Mouse (Mus musculus) midbrain, postnatal 0 days (tissue): Measurements from ENCODE around the gene Kcnip2. TPM values are rescaled to one million over a fixed set of nuclear protein-coding genes. Genes with fewer than 3 reads are reported as not detected.
A peak's percentile ranks its signal among the peaks of the same experiment; 100 is the strongest.

Source experiments
- ATAC-seq: fragments of 200-750 bp; cut with Nextera tagmentation; 2 replicates; pipeline ENCODE4 v1.8.0; 2017; ENCODE audit warnings: moderate number of reproducible peaks, mild to moderate bottlenecking, moderate TSS enrichment, moderate library complexity; ENCODE audit not compliant: low FRiP score
- DNase-seq: peaks from one replicate; pipeline ENCODE4 v3.0.0-alpha.2; 2015; ENCODE audit warnings: low spot score
- H3K27ac ChIP-seq: fragments of 300-500 bp; sonication (generic); 2 replicates; pipeline ENCODE4 v1.5.1; 2014; ENCODE audit warnings: low read depth, mild to moderate bottlenecking, low read length, mixed read lengths
- H3K27me3 ChIP-seq: fragments of 300-500 bp; sonication (generic); 2 replicates; pipeline ENCODE4 v1.6.1; 2014; ENCODE audit warnings: low read length, control low read depth, mixed read lengths; ENCODE audit not compliant: insufficient read depth
- H3K36me3 ChIP-seq: fragments of 300-500 bp; sonication (generic); 2 replicates; pipeline ENCODE4 v1.6.1; 2014; ENCODE audit warnings: low read length, control low read depth, mixed read lengths; ENCODE audit not compliant: insufficient read depth
- H3K4me1 ChIP-seq: fragments of 300-500 bp; sonication (generic); 2 replicates; pipeline ENCODE4 v1.6.1; 2014; ENCODE audit warnings: mild to moderate bottlenecking, control low read depth, antibody characterized with exemption, low read length, mixed read lengths; ENCODE audit not compliant: insufficient read depth
- H3K4me2 ChIP-seq: fragments of 300-500 bp; sonication (generic); 2 replicates; pipeline ENCODE4 v1.6.1; 2014; ENCODE audit warnings: low read depth, mild to moderate bottlenecking, low read length, mixed read lengths; ENCODE audit not compliant: poor library complexity, severe bottlenecking
- H3K4me3 ChIP-seq: fragments of 300-500 bp; sonication (generic); 2 replicates; pipeline ENCODE4 v1.5.1; 2014; ENCODE audit warnings: low read depth, mild to moderate bottlenecking, low read length, moderate library complexity
- H3K9ac ChIP-seq: fragments of 300-500 bp; sonication (generic); replicated peaks from 2 replicates; pipeline ENCODE4 v1.6.1; 2014; ENCODE audit warnings: mild to moderate bottlenecking, low read length, moderate library complexity, mixed read lengths; ENCODE audit not compliant: poor library complexity, severe bottlenecking
- H3K9me3 ChIP-seq: fragments of 300-500 bp; sonication (generic); 2 replicates; pipeline ENCODE4 v1.6.1; 2016; ENCODE audit warnings: low read length, control low read depth
- CTCF ChIP-seq: IDR thresholded peaks from 2 replicates; pipeline ENCODE4 v1.5.1; 2016; ENCODE audit warnings: antibody characterized with exemption, mild to moderate bottlenecking
- WGBS: fragments of 180-500 bp; shearing (Covaris S2); extraction: QIAGEN DNeasy Blood & Tissue Kit; methylation state at CpG from one replicate; pipeline ENCODE4 v1.1.7; 2014; 5-methylcytosine and 5-hydroxymethylcytosine counted together
- polyA plus RNA-seq: library from polyadenylated mRNA; unstranded; fragments of >200 nt; fragmentation: Nextera tagmentation; extraction: Ambion mirVana; gene quantifications from 2 replicates; pipeline ENCODE4 v1.2.1, GENCODE M21; 2015
- total RNA-seq: library from RNA; depleted of rRNA; stranded (reverse); fragments of >200 nt; gene quantifications from 2 replicates; pipeline ENCODE4 v1.2.3, GENCODE M21; 2014

Kcnip2 gene
- total and polyA plus RNA-seq, 2 experiments from 2014 or later, result 14.2 to 21.2 TPM

- no peak for ATAC-seq
- no peak for TF ChIP-seq CTCF
- Histone ChIP-seq H3K4me3 (no peak overlapping the region), H3K9me3 (no peaks in the 10 kb centered on the region), H3K4me2 (no peak overlapping the region), H3K9ac (no peak overlapping the region), H3K36me3 (no peaks in the 10 kb centered on the region), H3K27me3 (no peaks in the 10 kb centered on the region), H3K4me1 (peaks cover 7% of the 10 kb centered on the region; the same call in 1 of the 2 replicates), H3K27ac (no peak overlapping the region)
- DNase-seq, result no peak
- 56% methylated on average over 3 of the region's 3 CpGs for WGBS
Observed at GRCm38 (mm10) chr19:45785470-45785869, 30.4 kb downstream of the Kcnip2 start.

GRCm38 (mm10) chr19:45783933-45784576 lies 31.8 kb downstream of the Kcnip2 start:
- H3K9ac ChIP-seq, result no peak overlapping the region
- H3K27ac ChIP-seq, result 0 out of 2 replicates have a peak overlapping the region, but pooled peaks have one; percentile 13
- H3K27me3 ChIP-seq, result no peaks in the 10 kb centered on the region
- peak overlapping the region; percentile 44 for H3K4me2 ChIP-seq
- peak overlapping the region; percentile 81; the same call in 1 of the 2 replicates for H3K4me3 ChIP-seq
- DNase-seq (no peak), ATAC-seq (no peak)
- WGBS, result 33% methylated on average over 17 of the region's 17 CpGs
- no peak for TF ChIP-seq CTCF
- 0 out of 2 replicates have a peak, but pooled peaks cover 3% of the 10 kb centered on the region for H3K36me3 ChIP-seq
- H3K4me1 ChIP-seq, result peaks cover 12% of the 10 kb centered on the region; the same call in 1 of the 2 replicates
- H3K9me3 ChIP-seq, result no peaks in the 10 kb centered on the region

GRCm38 (mm10) chr19:45783181-45783932 lies 32.5 kb downstream of the Kcnip2 start, which contains the start of gene Mgea5:
Gene Mgea5, minus strand, starts transcription at chr19:45783837.
- Histone ChIP-seq H3K9me3 (no peaks in the 10 kb centered on the region), H3K27ac (peak within 1 kb of the TSS; percentile 99), H3K4me1 (peaks cover 12% of the 10 kb centered on the region; the same call in 1 of the 2 replicates), H3K4me2 (peak within 1 kb of the TSS; percentile 60), H3K36me3 (0 out of 2 replicates have a peak, but pooled peaks cover 4% of the 10 kb centered on the region), H3K4me3 (peak within 1 kb of the TSS; percentile 81), H3K27me3 (no peaks in the 10 kb centered on the region), H3K9ac (peak within 1 kb of the TSS; percentile 96)
- WGBS, result under 1% methylated on average over 49 of the region's 71 CpGs
- TF ChIP-seq CTCF, result no peak
- ATAC-seq, result peak; percentile 98
- DNase-seq, result peak; percentile 99

- DNase-seq (peak; percentile 66), ATAC-seq (peak; percentile 39)
- Histone ChIP-seq H3K4me2 (peak overlapping the region; percentile 60), H3K4me3 (peak overlapping the region; percentile 81), H3K36me3 (0 out of 2 replicates have a peak, but pooled peaks cover 10% of the 10 kb centered on the region), H3K27me3 (no peaks in the 10 kb centered on the region), H3K9me3 (no peaks in the 10 kb centered on the region), H3K4me1 (peaks cover 12% of the 10 kb centered on the region; the same call in 1 of the 2 replicates), H3K27ac (peak overlapping the region; percentile 99), H3K9ac (peak overlapping the region; percentile 96)
- under 1% methylated on average over 34 of the region's 36 CpGs for WGBS
- 0 out of 2 replicates have a peak, but pooled peaks have one; percentile 1 for TF ChIP-seq CTCF
Observed at GRCm38 (mm10) chr19:45782315-45783001, 33.4 kb downstream of the Kcnip2 start.

GRCm38 (mm10) chr19:45781676-45782075 lies 34.2 kb downstream of the Kcnip2 start:
- no peak overlapping the region for H3K27ac ChIP-seq
- H3K4me3 ChIP-seq, result peak overlapping the region; percentile 81
- DNase-seq, result no peak
- 54% methylated on average over 8 of the region's 8 CpGs for whole genome bisulfite sequencing
- no peaks in the 10 kb centered on the region for H3K9me3 ChIP-seq
- H3K4me2 ChIP-seq, result peak overlapping the region; percentile 60
- no peaks in the 10 kb centered on the region for H3K27me3 ChIP-seq
- ATAC-seq, result no peak
- H3K4me1 ChIP-seq, result peaks cover 12% of the 10 kb centered on the region; the same call in 1 of the 2 replicates
- peaks cover 17% of the 10 kb centered on the region; the same call in 1 of the 2 replicates for H3K36me3 ChIP-seq
- TF ChIP-seq CTCF, result peak; percentile 35
- H3K9ac ChIP-seq, result no peak overlapping the region
